Mouse (Mus musculus) limb, embryonic 14.5 days (tissue): ENCODE data around the gene Dhx40. TPM values are rescaled to one million over a fixed set of nuclear protein-coding genes. Genes with fewer than 3 reads are reported as not detected.
"Not testable (repeated sequence)": the region's sequence is repeated elsewhere in the genome, so short reads cannot be mapped to it uniquely, and the experiment has no call there.

Source experiments
- ATAC-seq: fragments of 200-750 bp; cut with Nextera tagmentation; 2 replicates; pipeline ENCODE4 v1.8.0; 2017; ENCODE audit warnings: low read depth, moderate number of reproducible peaks, moderate TSS enrichment; ENCODE audit not compliant: low FRiP score
- DNase-seq: peaks from one replicate; pipeline ENCODE4 v3.0.0-alpha.2; 2015; ENCODE audit warnings: low spot score
- H3K27ac ChIP-seq: fragments of 300-500 bp; sonication (generic); replicated peaks from 2 replicates; pipeline ENCODE4 v1.5.1; 2014; ENCODE audit warnings: low read depth, mild to moderate bottlenecking, low read length, moderate library complexity, mixed read lengths
- H3K27me3 ChIP-seq: fragments of 300-500 bp; sonication (generic); 2 replicates; pipeline ENCODE4 v1.6.1; 2014; ENCODE audit warnings: low read length, mixed read lengths; ENCODE audit not compliant: control insufficient read depth, insufficient read depth
- H3K36me3 ChIP-seq: fragments of 300-500 bp; sonication (generic); 2 replicates; pipeline ENCODE4 v1.6.1; 2014; ENCODE audit warnings: mild to moderate bottlenecking, low read length, moderate library complexity, mixed read lengths; ENCODE audit not compliant: control insufficient read depth, insufficient read depth
- H3K4me1 ChIP-seq: fragments of 300-500 bp; sonication (generic); 2 replicates; pipeline ENCODE4 v1.6.1; 2014; ENCODE audit warnings: antibody characterized with exemption, low read length, mixed read lengths; ENCODE audit not compliant: control insufficient read depth, insufficient read depth
- H3K4me2 ChIP-seq: fragments of 300-500 bp; sonication (generic); replicated peaks from 2 replicates; pipeline ENCODE4 v1.6.1; 2014; ENCODE audit warnings: low read depth, mild to moderate bottlenecking, low read length, moderate library complexity; ENCODE audit not compliant: severe bottlenecking
- H3K4me3 ChIP-seq: fragments of 300-500 bp; sonication (generic); replicated peaks from 2 replicates; pipeline ENCODE4 v1.5.1; 2014; ENCODE audit warnings: low read length
- H3K9ac ChIP-seq: fragments of 300-500 bp; sonication (generic); 2 replicates; pipeline ENCODE4 v1.6.1; 2014; ENCODE audit warnings: mild to moderate bottlenecking, low read depth, low read length, moderate library complexity; ENCODE audit not compliant: severe bottlenecking
- H3K9me3 ChIP-seq: fragments of 300-500 bp; sonication (generic); 2 replicates; pipeline ENCODE4 v1.6.1; 2016; ENCODE audit warnings: low read length; ENCODE audit not compliant: control insufficient read depth
- POLR2A ChIP-seq: fragments of 200-500 bp; IDR thresholded peaks from 2 replicates; pipeline ENCODE4 v1.8.0; 2012; ENCODE audit warnings: inconsistent platforms, mild to moderate bottlenecking, moderate library complexity, borderline replicate concordance; ENCODE audit not compliant: insufficient read depth, insufficient read length; ENCODE audit errors: extremely low read depth
- WGBS: fragments of 180-500 bp; shearing (Covaris S2); extraction: QIAGEN DNeasy Blood & Tissue Kit; methylation state at CpG from one replicate; pipeline ENCODE4 v1.1.7; 2014; 5-methylcytosine and 5-hydroxymethylcytosine counted together
- polyA plus RNA-seq, 2 experiments: library from polyadenylated mRNA; depleted of rRNA in 1 of 2; stranded (reverse) in 1 of 2; unstranded in 1 of 2; fragments of >200 nt; fragmentation: Nextera tagmentation in 1 of 2; extraction: Ambion mirVana in 1 of 2; gene quantifications; 2 replicates each; pipeline versions ENCODE4 v1.2.1 to v1.2.3; 2012 to 2014

The Dhx40 gene
- polyA plus RNA-seq, 2 experiments: 15.2 to 23.3 TPM

DNA sequence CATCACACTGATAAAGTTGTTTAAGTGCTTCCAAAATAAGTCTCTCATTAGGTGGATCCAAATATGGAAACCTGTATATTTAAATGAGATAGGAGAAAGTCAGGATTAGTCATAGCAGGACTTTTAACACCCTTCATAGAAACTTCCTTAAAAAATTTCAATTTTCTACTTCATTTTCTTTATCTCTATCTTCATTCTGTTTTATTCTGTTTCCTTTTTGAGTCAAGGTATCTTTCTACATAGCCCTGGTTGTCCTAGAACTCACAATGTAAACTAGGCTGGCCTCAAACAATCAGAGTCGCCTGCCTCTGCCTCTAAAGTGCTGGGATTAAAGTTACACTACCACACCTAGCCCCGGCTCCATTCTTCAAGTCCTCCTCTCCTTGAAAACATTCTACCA lies 21.8 kb downstream of the Dhx40 start:
- Histone ChIP-seq H3K9ac (no peak overlapping the region), H3K4me3 (no peak overlapping the region), H3K4me2 (no peak overlapping the region), H3K27me3 (no peaks in the 10 kb centered on the region), H3K4me1 (no peaks in the 10 kb centered on the region), H3K36me3 (peaks cover 63% of the 10 kb centered on the region), H3K9me3 (no peaks in the 10 kb centered on the region), H3K27ac (no peak overlapping the region)
- ATAC-seq (no peak), DNase-seq (no peak)
- WGBS: 93% methylated on average over 2 of the region's 2 CpGs
- no peak for TF ChIP-seq POLR2A

DNA sequence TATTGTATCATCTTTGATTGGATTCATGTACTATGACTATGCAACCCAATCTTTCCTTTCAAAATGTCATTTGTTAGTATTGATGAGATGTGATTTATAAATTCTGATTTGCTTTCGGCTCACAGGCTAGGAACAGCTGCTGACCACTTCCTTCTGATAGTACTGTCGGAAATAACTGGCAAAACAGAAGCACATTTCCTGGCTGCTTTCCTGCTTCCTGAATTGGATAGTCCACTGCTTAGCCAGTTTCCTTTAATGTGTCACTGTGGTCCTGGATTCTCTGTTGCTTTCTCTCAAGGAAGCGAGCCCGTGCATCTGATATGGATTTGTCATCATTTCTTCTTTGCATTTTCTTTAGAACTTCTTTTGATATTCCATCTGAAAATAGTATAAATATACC lies 37.7 kb downstream of the Dhx40 start:
- 90% methylated on average over 4 of the region's 4 CpGs for WGBS
- Histone ChIP-seq H3K4me1 (no peaks in the 10 kb centered on the region), H3K9me3 (no peaks in the 10 kb centered on the region), H3K4me3 (no peak overlapping the region), H3K27me3 (no peaks in the 10 kb centered on the region), H3K9ac (no peak overlapping the region), H3K4me2 (no peak overlapping the region), H3K36me3 (peaks cover 38% of the 10 kb centered on the region), H3K27ac (no peak overlapping the region)
- ATAC-seq (no peak), DNase-seq (no peak)
- TF ChIP-seq POLR2A: no peak

DNA sequence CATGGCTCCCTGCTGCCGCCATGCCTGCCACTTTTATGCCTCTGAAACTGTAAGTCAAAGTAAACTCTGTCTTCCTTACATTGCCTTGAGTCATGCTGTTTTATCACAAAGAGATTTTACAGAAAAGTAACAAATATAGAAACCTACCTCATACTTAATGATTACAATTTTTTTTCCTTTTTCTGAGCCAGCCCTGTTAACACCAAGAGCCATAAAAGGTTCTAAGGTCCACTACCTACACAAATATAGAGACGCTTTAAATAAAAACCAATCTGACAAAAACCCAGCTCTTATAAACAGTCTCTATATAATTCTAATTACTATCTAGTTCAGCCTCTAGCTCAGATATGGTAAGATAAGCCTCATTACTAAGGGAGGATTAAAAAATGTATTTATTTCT lies 43.0 kb downstream of the Dhx40 start:
- Histone ChIP-seq H3K4me3 (no peak overlapping the region), H3K27me3 (no peaks in the 10 kb centered on the region), H3K4me1 (no peaks in the 10 kb centered on the region), H3K9ac (no peak overlapping the region), H3K36me3 (0 out of 2 replicates have a peak, but pooled peaks cover 2% of the 10 kb centered on the region), H3K4me2 (no peak overlapping the region), H3K27ac (no peak overlapping the region), H3K9me3 (no peaks in the 10 kb centered on the region)
- 92% methylated on average over 2 of the region's 2 CpGs for WGBS
- TF ChIP-seq POLR2A: no peak
- no peak for ATAC-seq
- no peak for DNase-seq

DNA sequence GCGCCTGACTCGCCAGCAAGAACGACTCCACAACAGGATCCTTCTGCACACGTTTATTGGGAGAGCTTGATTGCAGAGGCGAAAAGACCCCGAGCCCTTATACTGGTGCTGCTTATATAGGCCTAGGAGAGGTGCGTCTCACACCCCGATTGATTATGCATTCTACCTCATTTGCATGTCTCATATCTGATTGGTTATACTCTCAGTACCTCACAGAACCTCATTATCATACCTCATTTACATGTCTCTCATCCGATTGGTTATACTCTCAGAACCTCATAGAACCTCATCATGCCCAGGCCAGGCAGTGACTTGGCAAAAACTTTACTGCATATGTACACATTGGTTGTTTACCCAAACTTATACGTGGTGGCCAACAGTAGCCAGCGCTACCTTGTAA lies 44.4 kb downstream of the Dhx40 start:
- H3K4me2 ChIP-seq, H3K27me3 ChIP-seq, ATAC-seq, H3K27ac ChIP-seq, H3K9ac ChIP-seq, H3K9me3 ChIP-seq, H3K4me3 ChIP-seq, H3K36me3 ChIP-seq, H3K4me1 ChIP-seq, DNase-seq: not testable (repeated sequence)
- 90% methylated on average over 11 of the region's 11 CpGs for WGBS

DNA sequence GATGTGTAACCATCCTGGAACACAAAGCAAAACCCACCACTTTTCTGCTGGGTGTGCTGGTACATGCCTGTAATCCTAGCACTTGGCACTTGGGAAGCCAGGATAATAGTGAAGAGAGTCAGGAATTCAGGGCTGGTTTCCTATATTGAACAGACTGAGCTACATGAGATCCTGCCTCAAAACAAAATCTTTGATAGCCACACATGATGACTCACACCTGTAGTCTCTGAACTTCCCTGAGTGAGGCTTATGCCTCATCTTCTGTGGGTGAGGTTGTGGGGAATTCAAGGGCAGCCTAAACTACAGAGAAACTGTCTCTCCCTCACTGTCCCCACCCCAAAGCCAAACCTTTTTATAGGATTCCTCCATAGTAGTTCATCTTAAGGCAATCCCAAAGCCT lies 47.2 kb downstream of the Dhx40 start:
- DNase-seq (no peak), ATAC-seq (no peak)
- no peaks in the 10 kb centered on the region for H3K9me3 ChIP-seq
- H3K36me3 ChIP-seq: no peaks in the 10 kb centered on the region
- no peak for TF ChIP-seq POLR2A
- H3K4me1 ChIP-seq: peaks cover 4% of the 10 kb centered on the region
- no peak overlapping the region for H3K9ac ChIP-seq
- no peak overlapping the region for H3K27ac ChIP-seq
- no peaks in the 10 kb centered on the region for H3K27me3 ChIP-seq
- H3K4me2 ChIP-seq: no peak overlapping the region
- H3K4me3 ChIP-seq: no peak overlapping the region

DNA sequence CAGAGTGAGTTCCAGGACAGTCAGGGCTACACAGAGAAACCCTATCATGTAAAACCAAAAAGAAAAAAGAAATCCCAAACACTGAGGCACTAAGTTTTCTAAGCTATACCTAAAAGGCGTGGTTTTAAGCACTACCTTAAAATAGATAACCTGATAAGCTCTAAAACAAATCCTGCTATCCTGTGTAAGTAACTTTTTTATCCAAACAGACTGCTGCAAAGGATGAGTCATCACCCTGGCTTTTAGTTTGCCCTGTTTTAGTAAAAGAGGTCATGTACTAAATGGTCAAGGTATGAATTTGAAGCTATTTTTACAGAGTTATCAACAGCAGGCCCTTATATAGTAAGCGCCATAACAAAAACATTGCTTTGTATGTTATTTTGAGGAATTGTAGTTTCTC lies 47.7 kb downstream of the Dhx40 start:
- TF ChIP-seq POLR2A: no peak
- no peak overlapping the region for H3K4me2 ChIP-seq

More for the DNA sequence above, 47.7 kb downstream of the Dhx40 start:
- Histone ChIP-seq H3K9me3 (no peaks in the 10 kb centered on the region), H3K36me3 (no peaks in the 10 kb centered on the region), H3K9ac (no peak overlapping the region), H3K27ac (no peak overlapping the region), H3K27me3 (no peaks in the 10 kb centered on the region), H3K4me1 (peaks cover 7% of the 10 kb centered on the region), H3K4me3 (no peak overlapping the region)
- WGBS: 89% methylated on average over 2 of the region's 2 CpGs
- DNase-seq (no peak), ATAC-seq (no peak)
